In the genomic region with DNA sequence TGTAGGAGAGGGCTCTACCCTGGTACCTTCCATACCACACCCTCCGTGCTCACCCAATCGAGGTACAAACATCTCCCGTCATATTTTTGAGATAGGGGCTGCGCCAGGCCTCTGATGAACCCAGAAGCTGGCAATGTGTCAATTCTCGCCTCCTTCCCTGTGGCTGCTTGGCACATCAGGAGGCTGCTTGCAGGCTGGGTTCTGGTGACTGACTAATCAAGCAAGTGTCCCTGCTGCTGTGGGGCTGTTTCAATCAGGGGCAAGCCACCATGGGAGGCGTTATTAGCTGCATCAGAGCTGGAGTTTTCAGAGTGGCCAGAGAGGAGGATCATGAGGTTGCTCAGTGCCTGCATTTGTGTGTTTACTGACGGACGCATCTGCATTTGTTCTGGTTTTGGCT, we compare ENCODE assay signal across 13 mouse cellular contexts.
DNase-seq lines count a peak whose midpoint lies in the region; ATAC-seq and TF ChIP-seq lines count a peak whose summit lies in the region.
"Had no signal": no experiment of that assay in that cellular context is flagged by ENCODE, and none has a peak within 500 bp of the region (broad histone marks: within the 10 kb centered on the region; RNA-seq: fewer than 3 reads in every experiment).

No protein-coding gene starts in this region.

- H3K4me2 ChIP-seq in heart, embryonic 13.5 days = no peak overlapping the region
- H3K4me2 ChIP-seq in hindbrain, embryonic 11.5 days (replicated peaks; ENCODE audit: low read depth, low read length) = no peak overlapping the region
- no peak overlapping the region for H3K4me2 ChIP-seq in midbrain, embryonic 13.5 days (replicated peaks)
- H3K4me2 ChIP-seq: kidney, embryonic 15.5 days; liver, embryonic 15.5 days had no signal

- TF ChIP-seq POLR2A in heart, adult 2 months (IDR thresholded peaks at IDR 0.05; ENCODE audit: insufficient read depth, low read depth, low read length) = no peak

- WGBS in heart, embryonic 13.5 days = 73% methylated on average over 8 of the region's 8 CpGs
- 74% methylated on average over 8 of the region's 8 CpGs for WGBS in heart, adult 2 months
- WGBS in hindbrain, embryonic 11.5 days = 86% methylated on average over 8 of the region's 8 CpGs
- WGBS in midbrain, embryonic 13.5 days = 82% methylated on average over 8 of the region's 8 CpGs

- intact Hi-C loops in heart, adult 2 months (cut with DNase I) = no loop called here

- H3K36me3 ChIP-seq in heart, embryonic 13.5 days = peaks cover 24% of the 10 kb centered on the region
- no peaks in the 10 kb centered on the region for H3K36me3 ChIP-seq in heart, adult 2 months (ENCODE audit: control insufficient read depth, insufficient read depth, low read length)
- no peaks in the 10 kb centered on the region for H3K36me3 ChIP-seq in hindbrain, embryonic 11.5 days (ENCODE audit: control insufficient read depth, insufficient read depth, low read length)
- H3K36me3 ChIP-seq in midbrain, embryonic 13.5 days = no peaks in the 10 kb centered on the region; the same call in 1 of the 2 replicates
- H3K36me3 ChIP-seq: liver, embryonic 15.5 days had no signal

- no peaks in the 10 kb centered on the region for H3K9me3 ChIP-seq in heart, embryonic 13.5 days
- no peaks in the 10 kb centered on the region for H3K9me3 ChIP-seq in hindbrain, embryonic 11.5 days (ENCODE audit: control insufficient read depth, low read length)
- no peaks in the 10 kb centered on the region for H3K9me3 ChIP-seq in midbrain, embryonic 13.5 days
- H3K9me3 ChIP-seq: kidney, embryonic 15.5 days; liver, embryonic 15.5 days had no signal

- H3K27ac ChIP-seq in heart, embryonic 13.5 days (replicated peaks) = peak overlapping the region; percentile 25; the same call in 1 of the 2 replicates
- no peak overlapping the region for H3K27ac ChIP-seq in heart, adult 2 months
- H3K27ac ChIP-seq in hindbrain, embryonic 11.5 days (ENCODE audit: low read depth, low read length) = peak overlapping the region; percentile 90
- peak overlapping the region; percentile 57 for H3K27ac ChIP-seq in midbrain, embryonic 13.5 days
- H3K27ac ChIP-seq: kidney, embryonic 15.5 days; liver, embryonic 15.5 days had no signal

- no peak for TF ChIP-seq EP300 in heart, adult 2 months (IDR thresholded peaks at IDR 0.05; ENCODE audit: insufficient read depth, low read depth, low read length)

- no peak overlapping the region for H3K4me3 ChIP-seq in heart, embryonic 13.5 days
- H3K4me3 ChIP-seq in heart, adult 2 months = no peak overlapping the region
- H3K4me3 ChIP-seq in hindbrain, embryonic 11.5 days (ENCODE audit: low read depth, low read length) = no peak overlapping the region
- H3K4me3 ChIP-seq in midbrain, embryonic 13.5 days (replicated peaks) = no peak overlapping the region
- H3K4me3 ChIP-seq: kidney, embryonic 15.5 days; liver, embryonic 15.5 days had no signal

- peaks cover 61% of the 10 kb centered on the region for H3K4me1 ChIP-seq in heart, embryonic 13.5 days
- peaks cover 14% of the 10 kb centered on the region for H3K4me1 ChIP-seq in heart, adult 2 months (ENCODE audit: control insufficient read depth, insufficient read depth, low read length)
- peaks cover 25% of the 10 kb centered on the region for H3K4me1 ChIP-seq in hindbrain, embryonic 11.5 days (replicated peaks; ENCODE audit: control insufficient read depth, insufficient read depth, low read length)
- peaks cover 70% of the 10 kb centered on the region for H3K4me1 ChIP-seq in midbrain, embryonic 13.5 days (replicated peaks)

- no peak overlapping the region for H3K9ac ChIP-seq in heart, embryonic 13.5 days
- no peak overlapping the region for H3K9ac ChIP-seq in heart, adult 2 months (ENCODE audit: low read depth, low read length)
- no peak overlapping the region for H3K9ac ChIP-seq in hindbrain, embryonic 11.5 days (ENCODE audit: low read depth, low read length)
- 0 out of 2 replicates have a peak overlapping the region, but pooled peaks have one; percentile 5 for H3K9ac ChIP-seq in midbrain, embryonic 13.5 days (replicated peaks)
- H3K9ac ChIP-seq: kidney, embryonic 15.5 days; liver, embryonic 15.5 days had no signal

- no peak for TF ChIP-seq CTCF in heart, adult 2 months (IDR thresholded peaks at IDR 0.05)

- no peak for DNase-seq in heart, adult 2 months
- DNase-seq in Muller cell, postnatal 12 days (ENCODE audit: inconsistent ontology term) = peak; percentile 62
- DNase-seq in hindbrain, embryonic 11.5 days (ENCODE audit: low spot score) = no peak
- no peak for DNase-seq in thymus, postnatal 25 days
- DNase-seq in gastrocnemius, postnatal 10 days = no peak
- DNase-seq: cerebellum, adult 8-10 months; lung, postnatal 36 days; right cerebral cortex, adult 18-20 months; thymus, adult 2 months had no signal

- H3K27me3 ChIP-seq in heart, embryonic 13.5 days (replicated peaks) = no peaks in the 10 kb centered on the region
- H3K27me3 ChIP-seq in heart, adult 2 months (ENCODE audit: control insufficient read depth, insufficient read depth, low read length) = no peaks in the 10 kb centered on the region
- no peaks in the 10 kb centered on the region for H3K27me3 ChIP-seq in hindbrain, embryonic 11.5 days (ENCODE audit: control insufficient read depth, insufficient read depth, low read length)
- H3K27me3 ChIP-seq in midbrain, embryonic 13.5 days = no peaks in the 10 kb centered on the region
- H3K27me3 ChIP-seq: kidney, embryonic 15.5 days; liver, embryonic 15.5 days had no signal

- no peak for ATAC-seq in heart, embryonic 13.5 days (ENCODE audit: extremely low read depth, insufficient number of reproducible peaks, low FRiP score, low TSS enrichment)
- ATAC-seq in hindbrain, embryonic 11.5 days (ENCODE audit: low FRiP score) = no peak
- no peak for ATAC-seq in midbrain, embryonic 13.5 days

- no peaks in the 10 kb centered on the region for H3K79me2 ChIP-seq in heart, adult 2 months (replicated peaks; ENCODE audit: control insufficient read depth, insufficient read depth, low read length)
